Mouse (Mus musculus) MEL (cell line): Measurements from ENCODE around the gene Dnajb1. TPM values are rescaled to one million over a fixed set of nuclear protein-coding genes. Genes with fewer than 3 reads are reported as not detected.
A peak's percentile ranks its signal among the peaks of the same experiment; 100 is the strongest.

Experiments
- DNase-seq: peaks from one replicate; pipeline ENCODE4 v3.0.0; 2011; ENCODE audit warnings: low read depth, low spot score
- H3K27ac ChIP-seq: 2 replicates; pipeline ENCODE4 v1.5.1; 2012; ENCODE audit warnings: low read depth, mild to moderate bottlenecking, control low read depth, low read length, moderate library complexity; ENCODE audit not compliant: control insufficient read depth
- H3K27me3 ChIP-seq, 2 experiments: fragments of 150-350 bp in 1 of 2; sonication (generic) in 1 of 2; 2 replicates each; pipeline ENCODE4 v1.6.1; 2012; ENCODE audit warnings: low read length in 2 of 2, mild to moderate bottlenecking in 2 of 2, improper control_type of control experiment in 1 of 2, moderate library complexity in 1 of 2; ENCODE audit not compliant: insufficient read depth in 2 of 2, control insufficient read depth in 1 of 2
- H3K36me3 ChIP-seq, 2 experiments: 2 replicates each; pipeline ENCODE4 v1.6.1; 2012 to 2014; ENCODE audit warnings: low read length in 2 of 2, improper control_type of control experiment in 1 of 2, inconsistent platforms in 1 of 2, mild to moderate bottlenecking in 1 of 2; ENCODE audit not compliant: insufficient read depth in 2 of 2, control insufficient read depth in 1 of 2
- H3K4me1 ChIP-seq, 2 experiments: fragments of 150-350 bp in 1 of 2; sonication (generic) in 1 of 2; 2 replicates each; pipeline ENCODE4 v1.6.1; 2012; ENCODE audit warnings: low read length in 2 of 2, improper control_type of control experiment in 1 of 2, mild to moderate bottlenecking in 1 of 2; ENCODE audit not compliant: insufficient read depth in 2 of 2, control insufficient read depth in 1 of 2
- H3K4me3 ChIP-seq, 2 experiments: fragments of 150-350 bp in 1 of 2; sonication (generic) in 1 of 2; 2 replicates each; pipeline ENCODE4 v1.5.1; 2012; ENCODE audit warnings: low read depth in 2 of 2, low read length in 2 of 2, mild to moderate bottlenecking in 2 of 2, moderate library complexity in 2 of 2, control low read depth in 1 of 2, improper control_type of control experiment in 1 of 2; ENCODE audit not compliant: control insufficient read depth in 1 of 2, insufficient read depth in 1 of 2
- H3K79me2 ChIP-seq: 2 replicates; pipeline ENCODE4 v1.6.1; 2012; ENCODE audit warnings: mild to moderate bottlenecking, low read length, moderate library complexity; ENCODE audit not compliant: control insufficient read depth, poor library complexity, insufficient read depth
- H3K9ac ChIP-seq: 2 replicates; pipeline ENCODE4 v1.6.1; 2012; ENCODE audit warnings: low read depth, mild to moderate bottlenecking, control low read depth, low read length, moderate library complexity; ENCODE audit not compliant: control insufficient read depth, poor library complexity, severe bottlenecking
- H3K9me3 ChIP-seq: fragments of 150-350 bp; sonication (generic); replicated peaks from 2 replicates; pipeline ENCODE4 v1.6.1; 2012; ENCODE audit warnings: mild to moderate bottlenecking, low read length, improper control_type of control experiment, moderate library complexity; ENCODE audit not compliant: insufficient read depth
- BHLHE40 ChIP-seq: IDR thresholded peaks from 2 replicates; pipeline ENCODE4 v1.6.1; 2012; ENCODE audit warnings: low read depth, mild to moderate bottlenecking, inconsistent platforms, low read length, improper control_type of control experiment, borderline replicate concordance
- CHD1 ChIP-seq: IDR thresholded peaks from 2 replicates; pipeline ENCODE4 v1.6.1; 2012; ENCODE audit warnings: low read depth, mild to moderate bottlenecking, inconsistent platforms, low read length, improper control_type of control experiment
- E2F4 ChIP-seq: IDR thresholded peaks from 2 replicates; pipeline ENCODE4 v1.6.1; 2011; ENCODE audit warnings: low read depth, low read length, improper control_type of control experiment, borderline replicate concordance
- EP300 ChIP-seq, 2 experiments: IDR thresholded peaks; 2 replicates each; pipeline ENCODE4 v1.6.1; 2011; ENCODE audit warnings: improper control_type of control experiment in 2 of 2, low read length in 2 of 2, low read depth in 1 of 2, mild to moderate bottlenecking in 1 of 2
- ETS1 ChIP-seq: IDR thresholded peaks from 2 replicates; pipeline ENCODE4 v1.6.1; 2012; ENCODE audit warnings: low read depth, mild to moderate bottlenecking, inconsistent platforms, low read length, improper control_type of control experiment, moderate library complexity
- GATA1 ChIP-seq: IDR thresholded peaks from 2 replicates; pipeline ENCODE4 v1.6.1; 2011; ENCODE audit warnings: low read depth, low read length, improper control_type of control experiment
- HCFC1 ChIP-seq: IDR thresholded peaks from 2 replicates; pipeline ENCODE4 v1.6.1; 2012; ENCODE audit warnings: low read depth, mild to moderate bottlenecking, inconsistent platforms, low read length, improper control_type of control experiment, moderate library complexity
- JUND ChIP-seq: IDR thresholded peaks from 2 replicates; pipeline ENCODE4 v1.6.1; 2011; ENCODE audit warnings: low read depth, mild to moderate bottlenecking, improper control_type of control experiment, low read length
- KAT2A ChIP-seq: conservative IDR thresholded peaks from 2 replicates; pipeline ENCODE4 v1.6.1; 2012; ENCODE audit warnings: low read depth, low read length, improper control_type of control experiment, inconsistent platforms
- MAFK ChIP-seq: IDR thresholded peaks from 2 replicates; pipeline ENCODE4 v1.6.1; 2011; ENCODE audit warnings: low read depth, mild to moderate bottlenecking, low read length, improper control_type of control experiment, borderline replicate concordance
- MAX ChIP-seq: IDR thresholded peaks from 2 replicates; pipeline ENCODE4 v1.6.1; 2011; ENCODE audit warnings: low read length, improper control_type of control experiment
- MAZ ChIP-seq: IDR thresholded peaks from 2 replicates; pipeline ENCODE4 v1.6.1; 2012; ENCODE audit warnings: low read depth, mild to moderate bottlenecking, inconsistent platforms, low read length, improper control_type of control experiment
- MEF2A ChIP-seq: IDR thresholded peaks from 2 replicates; pipeline ENCODE4 v1.6.1; 2014; ENCODE audit warnings: low read depth, mild to moderate bottlenecking, inconsistent platforms, low read length, improper control_type of control experiment; ENCODE audit not compliant: poor library complexity, insufficient replicate concordance, severe bottlenecking; ENCODE audit errors: extremely low read depth
- MXI1 ChIP-seq: IDR thresholded peaks from 2 replicates; pipeline ENCODE4 v1.6.1; 2011; ENCODE audit warnings: mild to moderate bottlenecking, low read depth, low read length, improper control_type of control experiment
- MYC ChIP-seq: IDR thresholded peaks from 2 replicates; pipeline ENCODE4 v1.6.1; 2011; ENCODE audit warnings: low read depth, mild to moderate bottlenecking, low read length, improper control_type of control experiment, moderate library complexity
- NRF1 ChIP-seq: IDR thresholded peaks from 2 replicates; pipeline ENCODE4 v1.6.1; 2014; ENCODE audit warnings: low read depth, mild to moderate bottlenecking, inconsistent platforms, low read length, improper control_type of control experiment, moderate library complexity; ENCODE audit not compliant: poor library complexity, insufficient read depth, severe bottlenecking
- RAD21 ChIP-seq: IDR thresholded peaks from 2 replicates; pipeline ENCODE4 v1.6.1; 2011; ENCODE audit warnings: mild to moderate bottlenecking, low read depth, low read length, improper control_type of control experiment
- RCOR1 ChIP-seq: IDR thresholded peaks from 2 replicates; pipeline ENCODE4 v1.6.1; 2012; ENCODE audit warnings: low read depth, mild to moderate bottlenecking, inconsistent platforms, low read length, improper control_type of control experiment
- SMC3 ChIP-seq: IDR thresholded peaks from 2 replicates; pipeline ENCODE4 v1.6.1; 2011; ENCODE audit warnings: low read depth, low read length, improper control_type of control experiment
- TAL1 ChIP-seq: IDR thresholded peaks from 2 replicates; pipeline ENCODE4 v1.6.1; 2012; ENCODE audit warnings: mild to moderate bottlenecking, inconsistent platforms, low read length, moderate library complexity, mixed read lengths
- TBP ChIP-seq: IDR thresholded peaks from 2 replicates; pipeline ENCODE4 v1.8.0; 2011; ENCODE audit warnings: low read depth, low read length, improper control_type of control experiment
- UBTF ChIP-seq: IDR thresholded peaks from 2 replicates; pipeline ENCODE4 v1.6.1; 2012; ENCODE audit warnings: low read depth, mild to moderate bottlenecking, inconsistent platforms, low read length, improper control_type of control experiment, moderate library complexity, borderline replicate concordance; ENCODE audit not compliant: insufficient read depth
- USF2 ChIP-seq, 2 experiments: IDR thresholded peaks; 2 replicates each; pipeline ENCODE4 v1.6.1; 2011 to 2012; ENCODE audit warnings: improper control_type of control experiment in 2 of 2, low read length in 2 of 2, borderline replicate concordance in 1 of 2, inconsistent platforms in 1 of 2, low read depth in 1 of 2, mild to moderate bottlenecking in 1 of 2; ENCODE audit not compliant: insufficient read depth in 1 of 2
- ZC3H11A ChIP-seq: IDR thresholded peaks from 2 replicates; pipeline ENCODE4 v1.6.1; 2012; ENCODE audit warnings: low read depth, mild to moderate bottlenecking, inconsistent platforms, low read length, improper control_type of control experiment
- ZKSCAN1 ChIP-seq: IDR thresholded peaks from 2 replicates; pipeline ENCODE4 v1.6.1; 2012; ENCODE audit warnings: low read depth, mild to moderate bottlenecking, inconsistent platforms, low read length, improper control_type of control experiment, moderate library complexity
- ZMIZ1 ChIP-seq: IDR thresholded peaks from 2 replicates; pipeline ENCODE4 v1.6.1; 2012; ENCODE audit warnings: low read depth, mild to moderate bottlenecking, inconsistent platforms, low read length, improper control_type of control experiment, moderate library complexity
- ZNF384 ChIP-seq: IDR thresholded peaks from 2 replicates; pipeline ENCODE4 v1.6.1; 2012; ENCODE audit warnings: low read depth, mild to moderate bottlenecking, inconsistent platforms, low read length, improper control_type of control experiment
- polyA plus RNA-seq, 2 experiments: library from polyadenylated mRNA; stranded (reverse) in 1 of 2; unstranded in 1 of 2; fragments of >175 nt in 1 of 2; fragments of >200 nt in 1 of 2; gene quantifications; 2 replicates each; pipeline versions ENCODE4 v1.2.1 to v1.2.4; 2012; ENCODE audit warnings: low replicate concordance in 2 of 2, low read depth in 1 of 2; ENCODE audit not compliant: insufficient read length in 2 of 2, insufficient read depth in 1 of 2, missing spikeins in 1 of 2
- total RNA-seq: library from RNA; depleted of rRNA; stranded (reverse); fragments of 300-350 nt; gene quantifications from 2 replicates; pipeline ENCODE4 v1.2.3, GENCODE M21; 2012

Dnajb1 gene
- total and polyA plus RNA-seq, 3 experiments: 43.2 to 56.6 TPM; not detected in 1

GRCm38 (mm10) chr8:83621691-83622388 lies 13.8 kb downstream of the Dnajb1 start:
- DNase-seq: no peak
- Histone ChIP-seq H3K4me1 (peaks cover 5 to 23% of the 10 kb centered on the region in 2 experiments), H3K36me3 (peaks cover 0 to 13% of the 10 kb centered on the region in 2 experiments; a peak in 2 of 4 replicates), H3K4me3 (peak overlapping the region; percentile 53 to 76), H3K9ac (peak overlapping the region; percentile 56), H3K27me3 (no peaks in the 10 kb centered on the region), H3K79me2 (no peaks in the 10 kb centered on the region; the same call in 1 of the 2 replicates), H3K9me3 (no peaks in the 10 kb centered on the region), H3K27ac (peak overlapping the region; percentile 80)
- TF ChIP-seq E2F4 (no peak), NRF1 (no peak), MAFK (no peak), ZKSCAN1 (no peak), RAD21 (no peak), SMC3 (no peak), MYC (no peak), ZMIZ1 (no peak; the same call in 1 of the 2 replicates), CHD1 (no peak), MXI1 (no peak), BHLHE40 (no peak), ETS1 (no peak), TBP (no peak)

- H3K4me3 ChIP-seq: peak overlapping the region; percentile 53 to 76
- H3K27me3 ChIP-seq: no peaks in the 10 kb centered on the region
- DNase-seq: peak; percentile 88
- H3K4me1 ChIP-seq: peaks cover 5 to 23% of the 10 kb centered on the region in 2 experiments
- H3K36me3 ChIP-seq: peaks cover 0 to 13% of the 10 kb centered on the region in 2 experiments; a peak in 2 of 4 replicates
- no peaks in the 10 kb centered on the region for H3K9me3 ChIP-seq
- peak overlapping the region; percentile 56 for H3K9ac ChIP-seq
- no peaks in the 10 kb centered on the region; the same call in 1 of the 2 replicates for H3K79me2 ChIP-seq
- H3K27ac ChIP-seq: peak overlapping the region; percentile 80
- no peak for TF ChIP-seq USF2 (IDR thresholded peaks at IDR 0.05; ENCODE audit: borderline replicate concordance in 1 of 2, insufficient read depth in 1 of 2, low read depth in 1 of 2, low read length in 2 of 2)
- TF ChIP-seq HCFC1: peak; percentile 55
- 0 out of 2 replicates have a peak, but pooled peaks have one; percentile 9 for TF ChIP-seq ZNF384
- no peak for TF ChIP-seq UBTF
- TF ChIP-seq ZC3H11A: peak; percentile 39; the same call in 1 of the 2 replicates
- TF ChIP-seq RCOR1: no peak
- TF ChIP-seq MEF2A: no peak
- TF ChIP-seq TAL1: peak; percentile 57
- peak; percentile 78 for TF ChIP-seq GATA1
- 0 out of 2 replicates have a peak, but pooled peaks have one; percentile 21 for TF ChIP-seq BHLHE40
- peak; percentile 50; the same call in 1 of the 2 replicates for TF ChIP-seq MAX
- no peak for TF ChIP-seq TBP
- peak; percentile 19; the same call in 1 of the 2 replicates for TF ChIP-seq ZMIZ1
- peak; percentile 56 for TF ChIP-seq SMC3
- TF ChIP-seq MYC: 0 out of 2 replicates have a peak, but pooled peaks have one; percentile 9
- TF ChIP-seq MAZ: no peak
- no peak for TF ChIP-seq NRF1
- TF ChIP-seq EP300 (IDR thresholded peaks at IDR 0.05; ENCODE audit: low read depth in 1 of 2, low read length in 2 of 2): peak; percentile 67 to 75
- no peak for TF ChIP-seq JUND
- TF ChIP-seq KAT2A: no peak
Measured at GRCm38 (mm10) chr8:83622389-83622989, 14.5 kb downstream of the Dnajb1 start.
